Mouse (Mus musculus) central nervous system, embryonic 18 days (tissue): ENCODE data around the gene Ap2s1. TPM values are rescaled to one million over a fixed set of nuclear protein-coding genes. Genes with fewer than 3 reads are reported as not detected.

Experiments
- polyA plus RNA-seq: library from polyadenylated mRNA; depleted of rRNA; stranded (reverse); fragments of >200 nt; gene quantifications from 2 replicates; pipeline ENCODE4 v1.2.3, GENCODE M21; 2012; rRNA removed

Ap2s1 gene
- 560 and 561 TPM in 2 replicates for polyA plus RNA-seq

GRCm38 (mm10) chr7:16738073-16738696, at the start of gene Ap2s1:
TSS of gene Ap2s1 (plus strand) at chr7:16738410.

GRCm38 (mm10) chr7:16721629-16722028, 16.6 kb upstream of the Ap2s1 start, which contains the start of gene Ceacam9:
TSS of gene Ceacam9 (plus strand) at chr7:16721929.

DNA sequence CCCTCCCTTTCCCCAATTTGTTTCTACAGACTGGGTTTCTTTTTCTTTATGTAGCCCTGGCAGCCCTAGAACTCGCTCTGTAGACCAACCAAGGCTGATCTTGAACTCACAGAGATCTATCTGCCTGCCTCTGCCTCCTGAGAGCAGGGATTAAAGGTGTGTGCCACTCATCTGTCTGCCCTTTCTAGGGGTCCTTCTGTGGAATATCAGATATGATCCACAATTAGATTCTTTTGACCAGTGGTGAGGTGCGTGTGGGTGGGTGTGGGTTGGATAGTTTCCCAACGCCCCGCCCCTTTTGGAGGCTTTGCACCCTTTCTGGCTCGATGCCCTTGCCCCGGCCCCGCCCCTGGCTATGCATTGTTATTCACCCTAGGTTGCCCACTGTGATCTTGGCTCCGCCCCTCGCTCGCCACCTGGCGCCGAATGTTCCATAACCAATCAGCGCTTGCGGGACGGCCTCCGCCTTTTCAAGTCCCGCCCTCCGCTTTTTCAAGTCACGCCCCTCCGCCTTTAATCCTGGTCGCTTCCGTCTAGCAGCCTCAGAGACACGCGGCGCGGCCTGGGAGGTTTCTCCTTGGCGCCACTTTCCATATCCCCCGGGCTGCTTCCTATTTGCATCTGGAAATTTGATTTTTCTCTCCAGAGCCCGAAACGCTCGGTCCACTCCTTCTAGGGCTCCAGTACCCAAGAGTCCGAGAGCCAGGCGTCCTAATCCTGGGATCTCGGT, 42.8 kb downstream of the Ap2s1 start, which contains the start of gene Slc1a5:
Gene Slc1a5, plus strand, starts transcription at position 516 of the 730 bp plus-strand sequence.

Other genes starting within 250 kb of the Ap2s1 start
- gene Arhgap35, start 123.4 kb upstream of the Ap2s1 start, polyA plus RNA-seq, result 53.8 and 55.0 TPM in 2 replicates
- 0.05 TPM in 1 of 2 replicates, not detected in the other for gene Ceacam15, start 62.7 kb upstream of the Ap2s1 start, polyA plus RNA-seq
- gene Ceacam9, start 16.5 kb upstream of the Ap2s1 start, polyA plus RNA-seq, result not detected in 2 replicates
- gene Slc1a5, start 42.9 kb downstream of the Ap2s1 start, polyA plus RNA-seq, result 19.9 and 23.2 TPM in 2 replicates
- 243 and 267 TPM in 2 replicates for gene Strn4, start 77.5 kb downstream of the Ap2s1 start, polyA plus RNA-seq
- gene Fkrp, start 78.3 kb downstream of the Ap2s1 start, polyA plus RNA-seq, result 30.1 and 31.4 TPM in 2 replicates
- gene Prkd2, start 104.5 kb downstream of the Ap2s1 start, polyA plus RNA-seq, result 7.7 and 8.6 TPM in 2 replicates
- gene Dact3, start 136.9 kb downstream of the Ap2s1 start, polyA plus RNA-seq, result 46.8 and 50.0 TPM in 2 replicates
- gene Gng8, start 153.4 kb downstream of the Ap2s1 start, polyA plus RNA-seq, result 4.8 and 7.7 TPM in 2 replicates
- gene Ptgir, start 168.1 kb downstream of the Ap2s1 start, polyA plus RNA-seq, result 0.21 and 0.51 TPM in 2 replicates
- gene Calm3, start 185.7 kb downstream of the Ap2s1 start, polyA plus RNA-seq, result 941 and 979 TPM in 2 replicates
- 62.5 and 66.8 TPM in 2 replicates for gene Pnmal2, start 206.3 kb downstream of the Ap2s1 start, polyA plus RNA-seq
- 42.9 and 46.0 TPM in 2 replicates for gene Pnmal1, start 221.3 kb downstream of the Ap2s1 start, polyA plus RNA-seq
- gene Gm42372, start 244.7 kb downstream of the Ap2s1 start, polyA plus RNA-seq, result 10.8 and 18.5 TPM in 2 replicates